Mouse (Mus musculus) CH12.LX (cell line): Measurements from ENCODE around the gene Bri3. TPM values are rescaled to one million over a fixed set of nuclear protein-coding genes. Genes with fewer than 3 reads are reported as not detected.
A peak's percentile ranks its signal among the peaks of the same experiment; 100 is the strongest.

Source experiments
- DNase-seq: peaks from one replicate; pipeline ENCODE4 v3.0.0-alpha.2; 2013; ENCODE audit errors: extremely low read depth
- H3K27ac ChIP-seq: 2 replicates; pipeline ENCODE4 v1.5.1; 2012; ENCODE audit warnings: low read depth, mild to moderate bottlenecking, control low read depth, moderate library complexity; ENCODE audit not compliant: insufficient read depth
- H3K27me3 ChIP-seq: replicated peaks from 2 replicates; pipeline ENCODE3; 2012; ENCODE audit warnings: inconsistent platforms
- H3K36me3 ChIP-seq, 2 experiments: replicated peaks in 1 of 2; 2 replicates each; pipeline versions ENCODE3 to v1.6.1; 2012; ENCODE audit warnings: inconsistent platforms in 1 of 2, low read length in 1 of 2, mild to moderate bottlenecking in 1 of 2, mixed read lengths in 1 of 2, moderate library complexity in 1 of 2; ENCODE audit not compliant: control insufficient read depth in 1 of 2, insufficient read depth in 1 of 2
- H3K4me1 ChIP-seq, 2 experiments: 2 replicates each; pipeline ENCODE4 v1.6.1; 2012; ENCODE audit warnings: inconsistent platforms in 1 of 2, moderate library complexity in 1 of 2; ENCODE audit not compliant: insufficient read depth in 2 of 2, control insufficient read depth in 1 of 2
- H3K4me2 ChIP-seq: 2 replicates; pipeline ENCODE4 v1.6.1; 2012; ENCODE audit warnings: low read depth, mild to moderate bottlenecking, control low read depth; ENCODE audit not compliant: poor library complexity, insufficient read depth, severe bottlenecking
- H3K4me3 ChIP-seq, 3 experiments: fragments of 150-350 bp in 1 of 3; sonication (generic) in 1 of 3; replicated peaks in 1 of 3; 2 replicates each; pipeline versions ENCODE3 to v1.5.1; 2011 to 2012; ENCODE audit warnings: low read depth in 2 of 3, low read length in 2 of 3, mild to moderate bottlenecking in 2 of 3, moderate library complexity in 2 of 3, control low read depth in 1 of 3, improper control_type of control experiment in 1 of 3, inconsistent platforms in 1 of 3, mixed read lengths in 1 of 3; ENCODE audit not compliant: poor library complexity in 1 of 3
- H3K79me2 ChIP-seq: replicated peaks from 2 replicates; pipeline ENCODE4 v1.6.1; 2012; ENCODE audit warnings: mild to moderate bottlenecking, moderate library complexity; ENCODE audit not compliant: control insufficient read depth, poor library complexity, insufficient read depth, severe bottlenecking; ENCODE audit errors: extremely low read depth
- H3K9ac ChIP-seq: 2 replicates; pipeline ENCODE4 v1.6.1; 2012; ENCODE audit warnings: low read depth, mild to moderate bottlenecking, control low read depth, moderate library complexity; ENCODE audit not compliant: insufficient read depth
- H3K9me3 ChIP-seq: replicated peaks from 2 replicates; pipeline ENCODE3; 2012; ENCODE audit warnings: low read length, inconsistent platforms, mixed read lengths
- BHLHE40 ChIP-seq: IDR thresholded peaks from 2 replicates; pipeline ENCODE4 v1.6.1; 2011; ENCODE audit warnings: mild to moderate bottlenecking, low read depth, low read length, improper control_type of control experiment
- CHD1 ChIP-seq: IDR thresholded peaks from 2 replicates; pipeline ENCODE4 v1.6.1; 2012; ENCODE audit warnings: low read depth, low read length, improper control_type of control experiment, inconsistent platforms
- CHD2 ChIP-seq: IDR thresholded peaks from 2 replicates; pipeline ENCODE4 v1.6.1; 2011; ENCODE audit warnings: low read length, improper control_type of control experiment
- CTCF ChIP-seq, 2 experiments: IDR thresholded peaks in 1 of 2; conservative IDR thresholded peaks in 1 of 2; 2 replicates each; pipeline ENCODE4 v1.5.1; 2011 to 2012; ENCODE audit warnings: low read depth in 2 of 2, low read length in 2 of 2, improper control_type of control experiment in 1 of 2, inconsistent platforms in 1 of 2, mild to moderate bottlenecking in 1 of 2, moderate library complexity in 1 of 2
- E2F4 ChIP-seq: IDR thresholded peaks from 2 replicates; pipeline ENCODE4 v1.6.1; 2011; ENCODE audit warnings: low read depth, low read length, improper control_type of control experiment; ENCODE audit not compliant: insufficient replicate concordance
- ELF1 ChIP-seq: IDR thresholded peaks from 2 replicates; pipeline ENCODE4 v1.6.1; 2014; ENCODE audit warnings: low read depth, mild to moderate bottlenecking, inconsistent platforms, low read length, improper control_type of control experiment
- EP300 ChIP-seq: IDR thresholded peaks from 2 replicates; pipeline ENCODE4 v1.6.1; 2011; ENCODE audit warnings: low read length, improper control_type of control experiment
- ETS1 ChIP-seq: conservative IDR thresholded peaks from 2 replicates; pipeline ENCODE4 v1.6.1; 2012; ENCODE audit warnings: low read depth, mild to moderate bottlenecking, inconsistent platforms, low read length, improper control_type of control experiment, moderate library complexity
- HCFC1 ChIP-seq: IDR thresholded peaks from 2 replicates; pipeline ENCODE4 v1.6.1; 2012; ENCODE audit warnings: low read depth, mild to moderate bottlenecking, inconsistent platforms, low read length, improper control_type of control experiment
- KAT2A ChIP-seq: IDR thresholded peaks from 2 replicates; pipeline ENCODE4 v1.6.1; 2012; ENCODE audit warnings: low read length, improper control_type of control experiment, inconsistent platforms; ENCODE audit not compliant: insufficient replicate concordance
- MAX ChIP-seq: IDR thresholded peaks from 2 replicates; pipeline ENCODE4 v1.6.1; 2011; ENCODE audit warnings: low read length, improper control_type of control experiment
- MAZ ChIP-seq: IDR thresholded peaks from 2 replicates; pipeline ENCODE4 v1.6.1; 2012; ENCODE audit warnings: low read depth, mild to moderate bottlenecking, inconsistent platforms, low read length, improper control_type of control experiment, moderate library complexity
- MEF2A ChIP-seq: IDR thresholded peaks from 2 replicates; pipeline ENCODE4 v1.6.1; 2014; ENCODE audit warnings: low read depth, mild to moderate bottlenecking, inconsistent platforms, low read length, improper control_type of control experiment, borderline replicate concordance
- MXI1 ChIP-seq: IDR thresholded peaks from 2 replicates; pipeline ENCODE4 v1.6.1; 2011; ENCODE audit warnings: mild to moderate bottlenecking, low read depth, low read length, improper control_type of control experiment
- MYC ChIP-seq: IDR thresholded peaks from 2 replicates; pipeline ENCODE4 v1.6.1; 2011; ENCODE audit warnings: low read depth, mild to moderate bottlenecking, improper control_type of control experiment, low read length
- NRF1 ChIP-seq: IDR thresholded peaks from 2 replicates; pipeline ENCODE4 v1.6.1; 2014; ENCODE audit warnings: low read depth, mild to moderate bottlenecking, inconsistent platforms, low read length, improper control_type of control experiment, moderate library complexity
- PAX5 ChIP-seq: IDR thresholded peaks from 2 replicates; pipeline ENCODE4 v1.6.1; 2012; ENCODE audit warnings: low read length, inconsistent platforms, mixed read lengths
- POLR2A ChIP-seq: IDR thresholded peaks from 2 replicates; pipeline ENCODE4 v1.6.1; 2011; ENCODE audit warnings: low read depth, mild to moderate bottlenecking, improper control_type of control experiment, low read length
- RAD21 ChIP-seq: IDR thresholded peaks from 2 replicates; pipeline ENCODE4 v1.6.1; 2011; ENCODE audit warnings: low read depth, mild to moderate bottlenecking, low read length, improper control_type of control experiment, moderate library complexity
- RCOR1 ChIP-seq: conservative IDR thresholded peaks from 2 replicates; pipeline ENCODE4 v1.6.1; 2012; ENCODE audit warnings: low read depth, mild to moderate bottlenecking, inconsistent platforms, low read length, improper control_type of control experiment
- SIN3A ChIP-seq: IDR thresholded peaks from 2 replicates; pipeline ENCODE4 v1.6.1; 2012; ENCODE audit warnings: low read length, improper control_type of control experiment, inconsistent platforms
- SMC3 ChIP-seq: IDR thresholded peaks from 2 replicates; pipeline ENCODE4 v1.6.1; 2011; ENCODE audit warnings: low read depth, low read length, improper control_type of control experiment
- TBP ChIP-seq: conservative IDR thresholded peaks from 2 replicates; pipeline ENCODE4 v1.6.1; 2011; ENCODE audit warnings: low read depth, low read length, improper control_type of control experiment
- UBTF ChIP-seq: IDR thresholded peaks from 2 replicates; pipeline ENCODE4 v1.6.1; 2012; ENCODE audit warnings: low read depth, mild to moderate bottlenecking, inconsistent platforms, low read length, improper control_type of control experiment, moderate library complexity
- USF1 ChIP-seq: IDR thresholded peaks from 2 replicates; pipeline ENCODE4 v1.6.1; 2014; ENCODE audit warnings: low read depth, mild to moderate bottlenecking, inconsistent platforms, low read length, improper control_type of control experiment
- dilution Hi-C: fragments of 300-500 bp; cut with MboI; formaldehyde crosslinking; loops from 2 replicates; pipeline ENCODE4 v1.14.3; 2020; ENCODE audit warnings: low sequenced_read_pairs; ENCODE audit not compliant: extremely low pct_unique_long_range_greater_than_20kb, extremely low pct_ligation_motif_present
- in situ Hi-C: fragments of 300-500 bp; cut with MboI; formaldehyde crosslinking; loops from 3 replicates; pipeline ENCODE4 v1.14.3; 2019; ENCODE audit warnings: low sequenced_read_pairs, low pct_ligation_motif_present, low pct_unique_long_range_greater_than_20kb, mixed read lengths
- polyA plus RNA-seq: library from polyadenylated mRNA; unstranded; fragments of >175 nt; gene quantifications from 2 replicates; pipeline ENCODE4 v1.2.1, GENCODE M21; 2012; ENCODE audit warnings: low read depth; ENCODE audit not compliant: insufficient read length
- total RNA-seq, 2 experiments: library from RNA; depleted of rRNA; stranded (reverse); fragments of 300-350 nt in 1 of 2; fragments of >200 nt in 1 of 2; gene quantifications; 2 replicates each; pipeline ENCODE4 v1.2.3; 2012 to 2014

Bri3 gene
- total and polyA plus RNA-seq, 3 experiments: 9.3 to 41.7 (median 20.3) TPM

- no peaks in the 10 kb centered on the region for H3K9me3 ChIP-seq
- H3K27me3 ChIP-seq: no peaks in the 10 kb centered on the region
- peak; percentile 16 for DNase-seq
- no peak overlapping the region for H3K9ac ChIP-seq
- H3K79me2 ChIP-seq: no peaks in the 10 kb centered on the region
- peaks cover 2 to 27% of the 10 kb centered on the region in 2 experiments; a peak in 2 of 4 replicates for H3K4me1 ChIP-seq
- dilution Hi-C loops (no loop called here), in situ Hi-C loops (loop anchor here (25.0 kb wide), 1 partner anchor 516 kb away; no protein-coding TSS in a partner anchor)
- peaks cover 0 to 18% of the 10 kb centered on the region in 2 experiments for H3K36me3 ChIP-seq
- H3K4me3 ChIP-seq: no peak overlapping the region
- H3K27ac ChIP-seq: no peak overlapping the region
- TF ChIP-seq SIN3A (no peak), KAT2A (no peak), BHLHE40 (peak; percentile 34; the same call in 1 of the 2 replicates)
- H3K4me2 ChIP-seq: no peak overlapping the region
Observed at GRCm38 (mm10) chr5:144221305-144221704, 22.9 kb upstream of the Bri3 start.

DNA sequence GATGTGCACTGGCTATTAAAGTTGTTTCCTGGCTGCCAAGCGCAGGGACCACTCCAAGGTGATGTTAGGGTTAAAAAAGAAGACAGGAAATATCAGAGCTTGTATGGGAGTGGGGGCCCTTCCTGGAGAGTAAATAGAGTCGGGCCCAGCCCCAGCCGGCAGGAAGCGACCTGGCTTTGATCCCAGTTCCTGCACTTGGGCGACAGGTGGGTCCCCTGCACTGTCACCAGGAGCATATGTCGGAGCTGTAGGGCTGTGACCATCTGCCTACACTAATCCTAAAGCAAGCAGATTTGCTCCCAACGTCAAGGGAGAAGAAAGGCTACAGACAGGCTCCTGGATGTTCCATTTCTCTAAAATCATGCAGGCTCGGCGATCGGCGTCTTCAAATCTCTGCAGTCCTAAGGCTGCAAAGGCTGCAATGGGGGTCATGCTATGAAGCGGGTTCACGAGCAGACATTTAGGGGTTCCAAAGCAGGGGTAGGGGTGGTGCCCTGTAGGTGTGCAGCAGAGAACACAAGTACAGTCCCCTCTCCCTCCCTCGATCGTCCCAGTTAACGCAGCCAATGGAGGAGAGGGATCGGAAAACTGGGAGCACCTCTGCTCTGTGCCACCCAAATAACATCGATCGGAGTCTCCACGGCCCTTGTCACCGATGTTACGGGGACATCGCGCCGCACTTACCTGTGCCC is 21.3 kb upstream of the Bri3 start:
- dilution Hi-C loops: no loop called here

DNA sequence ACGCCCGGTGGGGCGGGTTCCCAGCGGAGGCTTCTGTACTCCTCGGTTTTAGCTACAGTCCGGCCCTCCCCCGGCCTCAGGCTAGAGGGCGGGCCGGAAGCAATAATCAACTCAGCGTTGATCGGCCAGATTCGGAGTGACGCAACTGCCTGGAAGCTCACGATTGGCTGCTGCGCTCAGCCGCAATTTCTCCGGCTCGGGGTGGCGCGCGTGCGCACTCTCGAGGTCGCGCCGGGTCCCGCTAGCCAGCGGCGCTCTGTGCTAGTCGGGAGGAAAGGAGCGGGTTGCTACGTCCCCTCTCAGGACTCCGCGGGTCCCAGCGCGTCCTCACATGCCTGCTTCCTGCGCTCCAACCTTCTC is 20.8 kb upstream of the Bri3 start, which contains the start of gene Tecpr1:
Gene Tecpr1 (minus strand): TSS at position 113 of the 360 bp plus-strand sequence.
- dilution Hi-C loops (no loop called here), in situ Hi-C loops (loop anchor here (25.0 kb wide), 1 partner anchor 514 kb away; no protein-coding TSS in a partner anchor)
- peak; percentile 95 for DNase-seq
- Histone ChIP-seq H3K27ac (no peak within 1 kb of the TSS), H3K27me3 (no peaks in the 10 kb centered on the region), H3K4me2 (peak within 1 kb of the TSS; percentile 77), H3K9ac (peak within 1 kb of the TSS; percentile 75), H3K79me2 (no peaks in the 10 kb centered on the region), H3K36me3 (peaks cover 0 to 3% of the 10 kb centered on the region in 2 experiments), H3K4me1 (peaks cover 2 to 26% of the 10 kb centered on the region in 2 experiments; a peak in 2 of 4 replicates), H3K9me3 (no peaks in the 10 kb centered on the region), H3K4me3 (peak within 1 kb of the TSS; percentile 77 to 93 (median 81))
- TF ChIP-seq MYC: no peak
- TF ChIP-seq RCOR1: no peak
- no peak for TF ChIP-seq MXI1
- no peak for TF ChIP-seq SMC3
- no peak for TF ChIP-seq KAT2A
- TF ChIP-seq TBP: 0 out of 2 replicates have a peak, but pooled peaks have one; percentile 35
- no peak for TF ChIP-seq CTCF (conservative IDR thresholded peaks at IDR 0.05 in 1 of 2, IDR thresholded peaks at IDR 0.05 in 1 of 2; ENCODE audit: low read depth in 2 of 2, low read length in 2 of 2)
- TF ChIP-seq HCFC1: peak; percentile 52; the same call in 1 of the 2 replicates
- TF ChIP-seq USF1: no peak
- no peak for TF ChIP-seq RAD21
- no peak for TF ChIP-seq PAX5
- TF ChIP-seq CHD2: no peak
- peak; percentile 83 for TF ChIP-seq ELF1
- TF ChIP-seq EP300: no peak
- 0 out of 2 replicates have a peak, but pooled peaks have one; percentile 15 for TF ChIP-seq MAZ
- TF ChIP-seq NRF1: peak; percentile 87
- TF ChIP-seq POLR2A: peak; percentile 89
- no peak for TF ChIP-seq E2F4
- no peak for TF ChIP-seq BHLHE40
- no peak for TF ChIP-seq ETS1
- TF ChIP-seq MAX: no peak
- no peak for TF ChIP-seq CHD1
- no peak for TF ChIP-seq UBTF

More for the DNA sequence above, 21.3 kb upstream of the Bri3 start:
- TF ChIP-seq MEF2A (no peak), MAX (0 out of 2 replicates have a peak, but pooled peaks have one; percentile 9)
- peak overlapping the region; percentile 62 for H3K9ac ChIP-seq
- peak overlapping the region; percentile 77 for H3K4me2 ChIP-seq
- no peaks in the 10 kb centered on the region for H3K79me2 ChIP-seq
- H3K36me3 ChIP-seq: peaks cover 0 to 8% of the 10 kb centered on the region in 2 experiments
- peak; percentile 2 for DNase-seq
- peak overlapping the region; percentile 74 to 93 (median 81) for H3K4me3 ChIP-seq
- in situ Hi-C loops: loop anchor here (25.0 kb wide), 1 partner anchor 514 kb away; no protein-coding TSS in a partner anchor
- no peak overlapping the region for H3K27ac ChIP-seq
- H3K27me3 ChIP-seq: no peaks in the 10 kb centered on the region
- H3K9me3 ChIP-seq: no peaks in the 10 kb centered on the region
- peaks cover 2 to 26% of the 10 kb centered on the region in 2 experiments; a peak in 2 of 4 replicates for H3K4me1 ChIP-seq
